Mouse (Mus musculus) hindbrain, embryonic 14.5 days (tissue): ENCODE results near the gene Ntf3. TPM values are rescaled to one million over a fixed set of nuclear protein-coding genes. Genes with fewer than 3 reads are reported as not detected.

Source experiments
- ATAC-seq: fragments of 200-750 bp; cut with Nextera tagmentation; 2 replicates; pipeline ENCODE4 v1.8.0; 2017; ENCODE audit warnings: moderate number of reproducible peaks, mild to moderate bottlenecking, moderate TSS enrichment, moderate library complexity; ENCODE audit not compliant: low FRiP score
- DNase-seq: peaks from one replicate; pipeline ENCODE4 v3.0.0-alpha.2; 2015; ENCODE audit warnings: low spot score
- H3K27ac ChIP-seq: fragments of 300-500 bp; sonication (generic); 2 replicates; pipeline ENCODE4 v1.5.1; 2014; ENCODE audit warnings: mild to moderate bottlenecking, moderate library complexity
- H3K27me3 ChIP-seq: fragments of 300-500 bp; sonication (generic); 2 replicates; pipeline ENCODE4 v1.6.1; 2014; ENCODE audit warnings: mild to moderate bottlenecking, low read length, mixed read lengths; ENCODE audit not compliant: control insufficient read depth, insufficient read depth
- H3K36me3 ChIP-seq: fragments of 300-500 bp; sonication (generic); replicated peaks from 2 replicates; pipeline ENCODE4 v1.6.1; 2014; ENCODE audit not compliant: control insufficient read depth, insufficient read depth
- H3K4me1 ChIP-seq: fragments of 300-500 bp; sonication (generic); replicated peaks from 2 replicates; pipeline ENCODE4 v1.6.1; 2014; ENCODE audit warnings: antibody characterized with exemption, low read length, mixed read lengths; ENCODE audit not compliant: control insufficient read depth, insufficient read depth
- H3K4me2 ChIP-seq: fragments of 300-500 bp; sonication (generic); replicated peaks from 2 replicates; pipeline ENCODE4 v1.6.1; 2014; ENCODE audit warnings: mild to moderate bottlenecking, moderate library complexity
- H3K4me3 ChIP-seq: fragments of 300-500 bp; sonication (generic); replicated peaks from 2 replicates; pipeline ENCODE4 v1.5.1; 2014; ENCODE audit warnings: mild to moderate bottlenecking, low read length
- H3K9ac ChIP-seq: fragments of 300-500 bp; sonication (generic); 2 replicates; pipeline ENCODE4 v1.6.1; 2014
- H3K9me3 ChIP-seq: fragments of 300-500 bp; sonication (generic); 2 replicates; pipeline ENCODE4 v1.6.1; 2016; ENCODE audit warnings: low read length; ENCODE audit not compliant: control insufficient read depth
- WGBS: fragments of 180-500 bp; shearing (Covaris S2); extraction: QIAGEN DNeasy Blood & Tissue Kit; methylation state at CpG from one replicate; pipeline ENCODE4 v1.1.7; 2014; 5-methylcytosine and 5-hydroxymethylcytosine counted together
- polyA plus RNA-seq: library from polyadenylated mRNA; unstranded; fragments of >200 nt; fragmentation: Nextera tagmentation; extraction: Ambion mirVana; gene quantifications from 2 replicates; pipeline ENCODE4 v1.2.1, GENCODE M21; 2014

Ntf3 gene
- polyA plus RNA-seq, 1 experiment from 2014 or later: 3.0 TPM

- 7% methylated on average over 10 of the region's 10 CpGs for WGBS
- no peak overlapping the region for H3K9ac ChIP-seq
- peaks cover 43% of the 10 kb centered on the region for H3K4me1 ChIP-seq
- peaks cover 63% of the 10 kb centered on the region for H3K27me3 ChIP-seq
- peak overlapping the region; percentile 68 for H3K4me2 ChIP-seq
- H3K36me3 ChIP-seq: no peaks in the 10 kb centered on the region
- ATAC-seq (0 out of 2 replicates have a peak, but pooled peaks have one; percentile 22), DNase-seq (no peak)
- H3K4me3 ChIP-seq: peak overlapping the region; percentile 33
- H3K27ac ChIP-seq: no peak overlapping the region
- H3K9me3 ChIP-seq: peaks cover 6% of the 10 kb centered on the region; the same call in 1 of the 2 replicates
These were observed 4.4 kb downstream of the Ntf3 start for GRCm38 (mm10) chr6:126162351-126162758.

DNA sequence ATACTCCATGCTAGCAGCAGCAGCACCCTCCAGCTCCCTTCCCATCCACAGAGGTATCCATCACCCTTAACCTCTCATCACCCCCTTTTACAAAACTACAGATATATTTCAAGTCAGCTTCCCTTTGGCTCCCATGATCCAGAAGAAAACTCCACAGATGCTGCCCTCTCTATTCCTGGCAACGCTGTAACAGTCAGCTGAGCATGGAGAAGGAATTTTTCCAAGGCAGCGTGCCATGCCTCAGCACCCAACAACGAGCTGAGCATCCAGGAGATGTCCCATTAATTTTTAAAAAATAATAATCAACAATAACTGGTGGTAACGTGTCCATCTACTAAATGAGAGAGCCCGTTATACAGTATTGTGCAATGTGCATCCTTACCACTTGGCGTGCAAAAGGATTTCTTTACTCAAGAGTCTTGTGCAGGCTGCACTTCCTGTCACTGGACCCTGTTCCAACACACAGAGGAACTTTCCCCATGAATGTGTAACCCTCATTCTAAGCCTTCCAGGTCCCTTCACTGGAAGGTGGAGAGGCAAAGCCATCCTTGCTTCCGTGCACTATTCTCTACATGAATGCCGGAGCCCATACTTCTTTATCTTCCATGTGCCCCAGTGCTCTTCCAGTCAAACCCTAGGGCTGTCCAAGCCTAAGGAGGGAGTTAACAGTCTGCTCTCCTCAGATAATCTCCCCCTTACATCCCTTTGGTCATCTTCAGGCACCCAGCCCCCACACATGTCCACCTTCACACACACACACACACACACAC is 5.0 kb downstream of the Ntf3 start:
- H3K27me3 ChIP-seq: peaks cover 57% of the 10 kb centered on the region
- 63% methylated on average over 8 of the region's 8 CpGs for WGBS
- DNase-seq: no peak

DNA sequence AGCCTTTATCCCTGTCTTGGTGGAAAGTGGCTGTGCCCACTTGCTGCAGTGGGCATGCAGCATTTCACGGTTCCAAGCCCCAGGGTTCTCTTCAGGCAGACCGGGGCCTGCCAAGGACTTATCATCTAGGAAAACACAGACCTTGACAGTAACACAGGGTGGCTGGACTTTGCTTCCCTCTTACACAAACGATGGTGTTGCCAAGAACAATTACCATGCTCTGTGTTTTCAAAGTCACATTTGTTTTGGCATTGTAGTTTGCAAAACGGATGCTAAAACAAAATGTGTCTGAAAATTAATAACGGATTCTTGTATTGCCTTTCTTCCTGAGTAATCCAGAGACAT is 6.7 kb downstream of the Ntf3 start:
- H3K4me3 ChIP-seq: no peak overlapping the region
- H3K36me3 ChIP-seq: no peaks in the 10 kb centered on the region
- H3K4me2 ChIP-seq: no peak overlapping the region
- H3K27ac ChIP-seq: no peak overlapping the region
- DNase-seq: no peak
- ATAC-seq: no peak
- no peak overlapping the region for H3K9ac ChIP-seq
- peaks cover 30% of the 10 kb centered on the region for H3K4me1 ChIP-seq
- H3K27me3 ChIP-seq: peaks cover 40% of the 10 kb centered on the region
- peaks cover 6% of the 10 kb centered on the region; the same call in 1 of the 2 replicates for H3K9me3 ChIP-seq
- 72% methylated on average over 5 of the region's 5 CpGs for WGBS

More for the DNA sequence above, 5.0 kb downstream of the Ntf3 start:
- Histone ChIP-seq H3K4me3 (no peak overlapping the region), H3K4me2 (peak overlapping the region; percentile 68), H3K9ac (no peak overlapping the region), H3K36me3 (no peaks in the 10 kb centered on the region), H3K4me1 (peaks cover 40% of the 10 kb centered on the region), H3K9me3 (peaks cover 6% of the 10 kb centered on the region; the same call in 1 of the 2 replicates), H3K27ac (no peak overlapping the region)
- no peak for ATAC-seq

GRCm38 (mm10) chr6:126159279-126160066 is 7.2 kb downstream of the Ntf3 start:
- H3K9me3 ChIP-seq: peaks cover 6% of the 10 kb centered on the region; the same call in 1 of the 2 replicates
- no peak overlapping the region for H3K4me3 ChIP-seq
- DNase-seq: no peak
- no peak overlapping the region for H3K27ac ChIP-seq
- no peak overlapping the region for H3K9ac ChIP-seq
- H3K4me1 ChIP-seq: peaks cover 25% of the 10 kb centered on the region
- H3K27me3 ChIP-seq: peaks cover 34% of the 10 kb centered on the region
- WGBS: 85% methylated on average over 13 of the region's 13 CpGs
- H3K36me3 ChIP-seq: no peaks in the 10 kb centered on the region
- H3K4me2 ChIP-seq: no peak overlapping the region
- ATAC-seq: no peak

GRCm38 (mm10) chr6:126155928-126156327 is 10.8 kb downstream of the Ntf3 start:
- WGBS: 93% methylated on average over 2 of the region's 2 CpGs
- H3K27me3 ChIP-seq: no peaks in the 10 kb centered on the region
- peaks cover 6% of the 10 kb centered on the region; the same call in 1 of the 2 replicates for H3K9me3 ChIP-seq
- no peaks in the 10 kb centered on the region for H3K36me3 ChIP-seq
- H3K4me3 ChIP-seq: no peak overlapping the region
- H3K9ac ChIP-seq: no peak overlapping the region
- ATAC-seq: no peak
- no peak overlapping the region for H3K27ac ChIP-seq
- no peak overlapping the region for H3K4me2 ChIP-seq
- no peaks in the 10 kb centered on the region for H3K4me1 ChIP-seq
- no peak for DNase-seq

- DNase-seq (peak; percentile 73), ATAC-seq (peak; percentile 24; the same call in 1 of the 2 replicates)
- Histone ChIP-seq H3K36me3 (no peaks in the 10 kb centered on the region), H3K4me2 (no peak overlapping the region), H3K27me3 (no peaks in the 10 kb centered on the region), H3K4me3 (no peak overlapping the region), H3K9ac (no peak overlapping the region), H3K27ac (no peak overlapping the region), H3K4me1 (no peaks in the 10 kb centered on the region), H3K9me3 (peaks cover 6% of the 10 kb centered on the region; the same call in 1 of the 2 replicates)
- WGBS: 44% methylated on average over 8 of the region's 8 CpGs
These were observed 12.2 kb downstream of the Ntf3 start for GRCm38 (mm10) chr6:126154372-126154982.

- WGBS: 80% methylated on average over 2 of the region's 2 CpGs
- DNase-seq (no peak), ATAC-seq (no peak)
- Histone ChIP-seq H3K4me2 (no peak overlapping the region), H3K9me3 (peaks cover under 1% of the 10 kb centered on the region; the same call in 1 of the 2 replicates), H3K27me3 (no peaks in the 10 kb centered on the region), H3K27ac (no peak overlapping the region), H3K9ac (no peak overlapping the region), H3K36me3 (no peaks in the 10 kb centered on the region), H3K4me3 (no peak overlapping the region), H3K4me1 (no peaks in the 10 kb centered on the region)
These were observed 13.6 kb downstream of the Ntf3 start for GRCm38 (mm10) chr6:126153154-126153553.

GRCm38 (mm10) chr6:126143659-126144058 is 23.1 kb downstream of the Ntf3 start:
- ATAC-seq: no peak
- H3K4me2 ChIP-seq: no peak overlapping the region
- H3K27me3 ChIP-seq: no peaks in the 10 kb centered on the region
- H3K4me1 ChIP-seq: no peaks in the 10 kb centered on the region
- H3K9ac ChIP-seq: no peak overlapping the region
- H3K4me3 ChIP-seq: no peak overlapping the region
- H3K36me3 ChIP-seq: no peaks in the 10 kb centered on the region
- H3K27ac ChIP-seq: no peak overlapping the region
- no peaks in the 10 kb centered on the region for H3K9me3 ChIP-seq
- no peak for DNase-seq
- 83% methylated on average over 5 of the region's 5 CpGs for WGBS

- Histone ChIP-seq H3K4me3 (no peak overlapping the region), H3K27me3 (no peaks in the 10 kb centered on the region), H3K27ac (no peak overlapping the region), H3K9me3 (no peaks in the 10 kb centered on the region), H3K4me2 (no peak overlapping the region), H3K9ac (no peak overlapping the region), H3K36me3 (no peaks in the 10 kb centered on the region), H3K4me1 (no peaks in the 10 kb centered on the region)
- no peak for ATAC-seq
- no peak for DNase-seq
- 67% methylated on average over 3 of the region's 3 CpGs for WGBS
These were observed 24.0 kb downstream of the Ntf3 start for GRCm38 (mm10) chr6:126142741-126143140.
